Mouse (Mus musculus): ENCODE results near the gene Ddi2. TPM values are rescaled to one million over a fixed set of nuclear protein-coding genes. Genes with fewer than 3 reads are reported as not detected.

Ddi2 gene
- total RNA-seq, 2 experiments from 2014 or later, result 45.1 to 46.9 TPM

- no peak for DNase-seq
Measured at GRCm38 (mm10) chr4:141688505-141688904, 34.7 kb downstream of the Ddi2 start.

GRCm38 (mm10) chr4:141686525-141686924, 36.7 kb downstream of the Ddi2 start:
- no peak for DNase-seq

DNA sequence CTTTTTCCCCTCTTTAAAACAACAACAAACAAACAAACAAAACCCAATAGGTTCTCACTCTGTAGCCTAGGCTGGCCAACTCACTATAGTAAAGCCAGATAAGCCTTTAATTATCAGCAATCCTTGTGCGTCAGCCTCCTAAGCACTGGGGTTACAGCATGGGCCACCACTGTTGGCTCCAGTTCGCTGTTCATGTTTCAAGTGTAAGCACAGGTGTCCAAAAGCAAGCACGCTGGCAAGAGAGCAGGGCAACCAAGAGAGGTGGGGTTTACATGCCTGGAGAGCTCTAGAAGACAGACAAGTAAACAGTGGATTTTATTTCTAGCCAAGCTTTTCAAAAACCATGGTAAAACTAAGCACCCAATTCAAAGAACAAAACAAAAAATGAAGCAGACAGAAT, 37.1 kb downstream of the Ddi2 start:
- DNase-seq, result no peak

GRCm38 (mm10) chr4:141685499-141685898, 37.7 kb downstream of the Ddi2 start, which contains the start of gene Rsc1a1:
Rsc1a1 (minus strand) TSS chr4:141685599.
- no peak for DNase-seq

DNA sequence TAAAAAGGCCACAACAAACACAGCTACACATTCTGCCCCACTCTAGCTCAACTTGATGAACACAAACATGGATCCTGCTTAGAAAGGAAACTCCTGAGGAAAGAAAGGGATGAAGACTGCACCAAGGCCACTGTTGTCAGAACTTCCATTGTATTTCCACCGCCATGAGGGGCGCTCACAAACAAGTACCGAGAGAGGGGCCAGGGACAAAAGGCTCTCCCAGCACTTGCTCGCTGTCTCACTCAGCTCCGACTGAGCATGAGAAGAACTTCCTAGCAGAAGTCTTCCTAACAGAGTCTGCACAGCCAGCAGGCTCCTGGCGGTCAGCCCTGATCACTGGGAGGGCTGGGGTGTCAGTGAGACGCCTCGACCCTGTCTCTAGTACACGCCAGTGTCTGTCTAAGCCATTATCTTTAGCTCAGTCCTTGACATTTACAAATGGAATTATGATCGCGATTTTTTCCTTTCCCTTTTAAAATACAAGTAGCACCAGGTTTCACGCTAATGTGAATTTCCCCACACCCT, 40.5 kb downstream of the Ddi2 start:
- no peak for DNase-seq

DNA sequence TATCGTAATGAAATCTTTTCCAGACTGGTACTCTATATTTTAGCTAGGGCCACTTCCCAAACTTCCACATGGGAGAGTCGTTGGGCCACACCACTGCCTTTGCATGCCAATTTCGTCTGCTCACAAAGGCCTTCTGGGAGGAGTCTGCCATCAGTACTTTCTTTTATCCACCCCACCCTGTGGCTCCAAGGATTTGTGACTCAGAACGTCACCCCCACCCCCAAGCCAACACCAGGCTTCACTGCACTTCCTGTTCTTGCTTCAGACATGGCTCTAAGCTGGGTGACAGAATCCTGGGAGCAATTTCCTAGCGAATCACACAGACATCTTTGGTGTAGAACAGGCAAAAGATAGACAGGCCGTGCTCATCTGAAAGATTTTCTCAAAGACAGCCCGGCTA, 41.5 kb downstream of the Ddi2 start:
- DNase-seq, result no peak

DNA sequence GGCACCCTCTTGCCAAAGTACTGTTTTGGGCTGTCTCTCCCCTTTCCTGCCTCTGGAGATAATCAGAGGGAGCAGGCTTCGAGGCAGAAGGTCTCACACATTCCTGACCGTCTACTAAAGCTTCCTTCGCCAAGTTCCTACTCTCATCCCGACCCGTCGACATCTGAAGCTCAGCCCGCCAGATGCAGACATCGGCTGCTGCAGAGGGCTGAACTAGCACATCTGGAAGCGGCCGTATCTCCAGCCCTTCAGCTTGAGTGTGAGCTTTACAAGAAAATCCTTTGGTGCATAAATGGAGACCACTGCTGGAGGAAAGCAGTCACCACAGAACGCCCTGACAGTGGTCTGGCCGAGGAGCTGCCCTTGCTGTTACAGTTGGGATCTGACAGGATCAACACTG, 42.3 kb downstream of the Ddi2 start:
- no peak for DNase-seq

- no peak for DNase-seq
Measured at GRCm38 (mm10) chr4:141679016-141679415, 44.2 kb downstream of the Ddi2 start.

DNA sequence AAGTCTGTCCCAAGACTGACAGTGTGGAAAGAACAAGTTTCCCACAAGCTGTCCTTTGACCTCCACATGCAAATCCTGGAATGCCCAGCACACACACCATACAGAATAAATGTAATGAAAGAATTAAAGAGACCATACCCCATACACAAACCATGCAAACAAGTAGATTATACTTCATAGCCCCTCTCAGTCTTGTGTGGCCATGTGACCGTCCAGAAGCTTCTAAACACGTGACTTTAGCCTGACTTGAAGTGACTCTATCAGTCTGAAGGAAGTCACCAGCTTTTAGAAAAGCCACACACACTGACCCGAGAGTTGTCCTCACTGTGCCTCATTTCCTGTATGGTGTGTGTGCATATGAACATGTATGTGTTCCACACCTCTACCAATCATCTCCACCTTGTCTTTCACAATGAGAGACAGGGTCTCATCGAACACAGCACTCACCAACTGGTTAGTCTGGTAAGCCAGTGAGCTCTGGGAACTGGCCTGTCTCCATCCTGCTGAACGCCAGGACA, 46.7 kb downstream of the Ddi2 start:
- DNase-seq, result no peak

GRCm38 (mm10) chr4:141672325-141672724, 50.9 kb downstream of the Ddi2 start:
- DNase-seq, result no peak

- DNase-seq, result no peak
Measured at GRCm38 (mm10) chr4:141671389-141671788, 51.8 kb downstream of the Ddi2 start.

- DNase-seq, result no peak
Measured at GRCm38 (mm10) chr4:141669898-141670712, 53.1 kb downstream of the Ddi2 start.

DNA sequence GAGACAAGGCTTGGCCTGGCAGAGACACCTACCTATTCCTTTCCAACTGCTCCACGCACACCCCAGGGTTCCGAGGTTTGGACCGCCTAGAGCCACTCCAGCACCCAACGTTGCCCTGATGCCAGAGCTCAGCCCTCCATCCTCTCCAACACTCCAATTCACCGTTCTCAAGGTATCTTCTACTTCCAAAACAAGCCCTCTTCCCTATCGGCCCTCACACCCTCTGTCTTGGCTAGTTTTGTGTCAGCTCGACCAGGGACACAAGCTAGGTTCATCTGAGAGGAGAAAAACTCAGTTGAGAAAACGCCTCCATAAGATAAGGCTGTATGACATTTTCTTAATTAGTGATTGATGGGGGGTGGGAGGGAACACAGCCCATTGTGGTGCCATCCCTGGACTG, 58.4 kb downstream of the Ddi2 start, which contains the start of gene Plekhm2:
TSS of gene Plekhm2 (minus strand) at position 101 of the 400 bp plus-strand sequence.
- DNase-seq, result no peak

GRCm38 (mm10) chr4:141664011-141664745, 59.0 kb downstream of the Ddi2 start:
- peak; percentile 73 to 76 for DNase-seq

DNA sequence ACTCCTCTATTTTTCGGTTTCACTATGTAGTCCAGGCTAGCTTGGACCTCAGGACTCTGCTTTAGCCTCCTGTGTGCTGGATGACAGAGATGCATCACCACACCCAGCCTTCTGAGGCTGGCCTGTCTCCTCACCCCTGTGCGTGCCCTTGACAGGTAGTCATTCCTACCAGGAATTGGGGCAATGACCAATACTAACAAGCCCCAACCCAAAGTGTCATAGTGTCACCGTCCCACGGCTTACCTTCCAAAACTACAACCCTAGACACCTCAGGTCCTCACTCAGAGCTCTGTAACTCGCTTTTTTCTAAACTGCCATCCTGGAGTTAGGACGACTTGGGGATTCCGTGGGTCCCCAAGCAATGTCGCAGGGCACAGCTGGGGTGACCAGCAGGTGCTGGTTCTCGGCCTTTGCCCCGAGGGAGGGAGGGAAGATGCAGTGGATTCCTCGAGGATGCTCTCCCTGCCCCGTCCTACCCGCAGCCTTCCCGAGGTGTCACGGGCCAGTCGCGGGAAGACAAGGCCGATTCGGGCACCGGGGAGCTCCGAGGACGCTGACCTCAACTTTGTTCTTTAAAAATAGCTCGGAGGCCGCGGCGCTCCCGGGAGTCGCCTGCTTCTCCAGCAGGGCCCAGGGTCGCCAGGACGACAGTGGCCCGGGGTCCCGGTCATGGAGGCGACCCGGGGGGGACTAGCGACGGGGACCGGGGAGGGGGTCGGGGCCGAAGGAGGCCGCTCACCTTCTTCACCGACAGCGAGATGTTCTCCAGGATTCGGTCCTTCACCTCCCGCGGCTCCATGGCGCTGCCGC, 59.9 kb downstream of the Ddi2 start:
- DNase-seq, result no peak

- no peak for DNase-seq
Measured at GRCm38 (mm10) chr4:141660884-141661283, 62.3 kb downstream of the Ddi2 start.

DNA sequence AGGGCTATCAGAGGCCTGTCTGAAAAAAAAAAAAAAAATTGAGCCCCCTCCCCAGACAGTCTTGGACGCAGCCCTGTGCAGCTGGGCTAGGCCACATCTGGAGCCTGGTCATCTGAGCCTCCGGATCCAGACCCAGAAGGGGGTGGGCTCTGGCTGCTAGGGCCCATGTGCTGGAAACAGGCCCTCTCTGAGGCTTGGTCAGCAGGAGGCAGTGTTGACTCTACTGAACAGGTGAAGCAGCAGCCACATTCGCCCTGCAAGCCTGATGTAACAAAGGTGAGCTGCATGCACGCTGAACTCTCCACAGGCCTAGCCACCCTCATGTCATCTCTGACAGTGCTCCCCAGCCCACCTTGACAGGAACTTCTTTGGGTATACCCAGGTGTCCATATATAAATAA, 63.5 kb downstream of the Ddi2 start:
- DNase-seq, result no peak

DNA sequence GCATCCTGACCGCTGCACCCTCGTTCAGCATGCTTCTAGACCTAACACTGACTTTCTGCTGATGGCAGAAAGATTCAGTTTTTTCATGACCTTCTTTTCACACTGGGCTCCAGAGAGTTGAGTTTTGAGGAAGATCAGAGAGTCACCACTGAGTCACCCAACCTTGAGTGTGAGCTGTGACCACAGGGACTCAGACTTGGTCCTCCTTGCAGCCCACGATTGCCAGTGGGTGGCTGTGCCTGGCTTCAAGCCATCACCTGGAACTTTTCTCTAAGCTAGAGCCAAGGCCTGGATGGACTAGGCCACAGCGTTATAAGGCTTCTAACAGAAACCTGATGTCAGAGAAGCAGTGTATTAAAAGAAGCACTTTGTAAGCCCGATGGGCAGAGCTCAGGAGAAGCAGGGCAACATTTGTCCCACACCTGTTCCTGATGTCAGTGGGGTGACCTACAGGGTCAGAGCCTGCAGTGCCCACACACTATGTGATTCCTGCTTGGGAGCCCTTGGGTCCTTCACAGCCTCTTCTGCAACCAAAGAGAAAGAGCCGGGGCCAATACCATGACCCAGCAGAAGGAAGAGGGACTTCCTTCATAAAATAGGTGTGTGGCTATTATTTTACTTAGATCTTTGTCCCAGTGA, 64.3 kb downstream of the Ddi2 start:
- DNase-seq, result no peak

GRCm38 (mm10) chr4:141656932-141657331, 66.3 kb downstream of the Ddi2 start:
- no peak for DNase-seq

- peak in 1 of 2 experiments; percentile 48 for DNase-seq
Measured at GRCm38 (mm10) chr4:141655908-141656608, 67.2 kb downstream of the Ddi2 start.

- no peak for DNase-seq
Measured at GRCm38 (mm10) chr4:141654509-141654908, 68.7 kb downstream of the Ddi2 start.

Measured in layer of hippocampus, postnatal 36 days (tissue).